Mouse (Mus musculus) neural tube, embryonic 11.5 days (tissue): Measurements from ENCODE around the gene Kremen1. TPM values are rescaled to one million over a fixed set of nuclear protein-coding genes. Genes with fewer than 3 reads are reported as not detected.

ENCODE experiments used
- ATAC-seq: fragments of 200-750 bp; cut with Nextera tagmentation; 2 replicates; pipeline ENCODE4 v1.8.0; 2017; ENCODE audit warnings: moderate number of reproducible peaks, mild to moderate bottlenecking, moderate TSS enrichment, moderate library complexity; ENCODE audit not compliant: insufficient read depth, low FRiP score, low TSS enrichment
- DNase-seq: peaks from one replicate; pipeline ENCODE4 v3.0.0-alpha.2; 2015; ENCODE audit warnings: low spot score
- H3K27ac ChIP-seq: fragments of 300-500 bp; sonication (generic); 2 replicates; pipeline ENCODE4 v1.5.1; 2014; ENCODE audit warnings: low read depth, mild to moderate bottlenecking, low read length
- H3K27me3 ChIP-seq: fragments of 300-500 bp; sonication (generic); 2 replicates; pipeline ENCODE4 v1.6.1; 2014; ENCODE audit warnings: mild to moderate bottlenecking, low read length, mixed read lengths; ENCODE audit not compliant: control insufficient read depth, insufficient read depth
- H3K36me3 ChIP-seq: fragments of 300-500 bp; sonication (generic); 2 replicates; pipeline ENCODE4 v1.6.1; 2014; ENCODE audit warnings: mild to moderate bottlenecking, low read length, moderate library complexity, mixed read lengths; ENCODE audit not compliant: control insufficient read depth, insufficient read depth
- H3K4me1 ChIP-seq: fragments of 300-500 bp; sonication (generic); 2 replicates; pipeline ENCODE4 v1.6.1; 2014; ENCODE audit warnings: low read length, mixed read lengths; ENCODE audit not compliant: control insufficient read depth, insufficient read depth
- H3K4me2 ChIP-seq: fragments of 300-500 bp; sonication (generic); 2 replicates; pipeline ENCODE4 v1.6.1; 2014; ENCODE audit warnings: low read depth, mild to moderate bottlenecking, moderate library complexity
- H3K4me3 ChIP-seq: fragments of 300-500 bp; sonication (generic); 2 replicates; pipeline ENCODE4 v1.5.1; 2014; ENCODE audit warnings: low read depth, low read length
- H3K9ac ChIP-seq: fragments of 300-500 bp; sonication (generic); 2 replicates; pipeline ENCODE4 v1.6.1; 2014; ENCODE audit warnings: mild to moderate bottlenecking, low read length
- H3K9me3 ChIP-seq: fragments of 300-500 bp; sonication (generic); 2 replicates; pipeline ENCODE4 v1.6.1; 2016; ENCODE audit warnings: low read length; ENCODE audit not compliant: control insufficient read depth
- WGBS: fragments of 180-500 bp; shearing (Covaris S2); extraction: QIAGEN DNeasy Blood & Tissue Kit; methylation state at CpG from one replicate; pipeline ENCODE4 v1.1.7; 2014; 5-methylcytosine and 5-hydroxymethylcytosine counted together
- polyA plus RNA-seq: library from polyadenylated mRNA; unstranded; fragments of >200 nt; fragmentation: Nextera tagmentation; extraction: Ambion mirVana; gene quantifications from 2 replicates; pipeline ENCODE4 v1.2.1, GENCODE M21; 2014

Gene Kremen1
- polyA plus RNA-seq, 1 experiment from 2014 or later = 9.6 TPM

- Histone ChIP-seq H3K4me3 (no peak overlapping the region), H3K27me3 (no peaks in the 10 kb centered on the region), H3K27ac (no peak overlapping the region), H3K4me2 (no peak overlapping the region), H3K4me1 (peaks cover 9% of the 10 kb centered on the region), H3K36me3 (no peaks in the 10 kb centered on the region; the same call in 1 of the 2 replicates), H3K9me3 (no peaks in the 10 kb centered on the region), H3K9ac (no peak overlapping the region)
- WGBS = 77% methylated on average over 24 of the region's 24 CpGs
- DNase-seq (no peak), ATAC-seq (no peak)
These were observed 17.3 kb downstream of the Kremen1 start for GRCm38 (mm10) chr11:5243812-5244748.

- WGBS = 96% methylated on average over 7 of the region's 7 CpGs
- peaks cover 6% of the 10 kb centered on the region for H3K4me1 ChIP-seq
- H3K4me3 ChIP-seq = no peak overlapping the region
- no peak overlapping the region for H3K9ac ChIP-seq
- no peak overlapping the region for H3K4me2 ChIP-seq
- ATAC-seq (no peak), DNase-seq (no peak)
- no peaks in the 10 kb centered on the region; the same call in 1 of the 2 replicates for H3K36me3 ChIP-seq
- H3K27ac ChIP-seq = no peak overlapping the region
- H3K9me3 ChIP-seq = no peaks in the 10 kb centered on the region
- no peaks in the 10 kb centered on the region for H3K27me3 ChIP-seq
These were observed 18.1 kb downstream of the Kremen1 start for GRCm38 (mm10) chr11:5243208-5243607.

DNA sequence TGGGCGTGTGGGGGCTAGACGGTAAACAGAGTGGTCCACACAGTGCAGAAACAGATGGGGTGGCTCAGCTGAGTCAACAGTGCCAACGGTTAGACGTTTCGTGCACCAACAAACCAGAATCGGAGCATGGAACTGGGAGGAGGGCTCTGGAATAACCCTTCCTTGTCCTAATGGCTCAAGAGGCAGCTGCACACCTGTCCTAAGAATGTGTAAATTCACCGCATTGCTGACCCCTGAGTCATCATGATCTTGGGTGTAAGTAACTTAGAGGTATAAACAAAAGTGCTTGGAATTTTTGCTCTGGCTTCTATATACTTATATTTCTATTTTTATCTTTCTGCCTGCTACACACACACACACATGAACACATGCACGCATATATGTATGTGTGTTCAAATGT is 19.2 kb downstream of the Kremen1 start:
- H3K4me3 ChIP-seq = no peak overlapping the region
- H3K27ac ChIP-seq = no peak overlapping the region
- 73% methylated on average over 8 of the region's 8 CpGs for WGBS
- H3K36me3 ChIP-seq = no peaks in the 10 kb centered on the region; the same call in 1 of the 2 replicates
- ATAC-seq = no peak
- H3K27me3 ChIP-seq = no peaks in the 10 kb centered on the region
- no peak overlapping the region for H3K9ac ChIP-seq
- no peak for DNase-seq
- H3K9me3 ChIP-seq = no peaks in the 10 kb centered on the region
- H3K4me1 ChIP-seq = peaks cover 6% of the 10 kb centered on the region
- no peak overlapping the region for H3K4me2 ChIP-seq

GRCm38 (mm10) chr11:5239706-5240690 is 21.4 kb downstream of the Kremen1 start:
- Histone ChIP-seq H3K36me3 (no peaks in the 10 kb centered on the region; the same call in none of the 2 replicates), H3K4me1 (peaks cover 6% of the 10 kb centered on the region), H3K4me3 (no peak overlapping the region), H3K9ac (peak overlapping the region; percentile 5; the same call in 1 of the 2 replicates), H3K27ac (peak overlapping the region; percentile 36; the same call in 1 of the 2 replicates), H3K4me2 (no peak overlapping the region), H3K27me3 (no peaks in the 10 kb centered on the region), H3K9me3 (no peaks in the 10 kb centered on the region)
- peak; percentile 38 for DNase-seq
- no peak for ATAC-seq
- WGBS = 19% methylated on average over 10 of the region's 10 CpGs

DNA sequence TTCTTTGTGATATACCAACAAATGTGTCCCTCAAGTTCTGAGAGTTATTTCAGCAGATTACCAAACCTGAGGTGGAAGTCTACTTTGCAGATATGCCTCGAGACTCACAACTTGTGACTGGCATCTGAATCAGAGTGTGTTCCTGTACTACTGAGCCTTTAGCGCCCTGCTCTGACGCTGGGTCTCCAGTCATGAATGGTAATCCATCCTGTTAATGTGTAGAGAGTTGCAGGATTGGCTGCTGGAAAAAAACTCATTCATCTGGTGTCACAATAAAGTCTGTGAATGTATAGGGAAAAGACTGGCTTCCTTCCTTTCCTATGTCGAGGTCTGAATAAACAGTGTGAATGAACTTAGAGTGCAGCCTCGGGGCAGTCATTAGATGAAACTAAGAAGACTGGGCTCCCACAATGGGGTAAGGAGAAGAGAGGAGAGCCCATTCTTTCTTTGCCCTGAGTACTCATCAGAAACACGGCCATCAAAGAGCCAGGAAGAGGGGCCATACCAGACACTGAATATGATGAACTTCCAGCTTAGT is 41.4 kb downstream of the Kremen1 start:
- Histone ChIP-seq H3K4me1 (no peaks in the 10 kb centered on the region), H3K36me3 (no peaks in the 10 kb centered on the region), H3K9ac (no peak overlapping the region), H3K4me3 (no peak overlapping the region), H3K4me2 (no peak overlapping the region), H3K9me3 (no peaks in the 10 kb centered on the region), H3K27me3 (no peaks in the 10 kb centered on the region), H3K27ac (0 out of 2 replicates have a peak overlapping the region, but pooled peaks have one; percentile 54)
- 42% methylated on average over 6 of the region's 6 CpGs for WGBS
- no peak for ATAC-seq
- DNase-seq = no peak

- H3K9ac ChIP-seq = no peak overlapping the region
- 91% methylated on average over 4 of the region's 4 CpGs for WGBS
These were observed 42.0 kb downstream of the Kremen1 start for GRCm38 (mm10) chr11:5219371-5219770.

DNA sequence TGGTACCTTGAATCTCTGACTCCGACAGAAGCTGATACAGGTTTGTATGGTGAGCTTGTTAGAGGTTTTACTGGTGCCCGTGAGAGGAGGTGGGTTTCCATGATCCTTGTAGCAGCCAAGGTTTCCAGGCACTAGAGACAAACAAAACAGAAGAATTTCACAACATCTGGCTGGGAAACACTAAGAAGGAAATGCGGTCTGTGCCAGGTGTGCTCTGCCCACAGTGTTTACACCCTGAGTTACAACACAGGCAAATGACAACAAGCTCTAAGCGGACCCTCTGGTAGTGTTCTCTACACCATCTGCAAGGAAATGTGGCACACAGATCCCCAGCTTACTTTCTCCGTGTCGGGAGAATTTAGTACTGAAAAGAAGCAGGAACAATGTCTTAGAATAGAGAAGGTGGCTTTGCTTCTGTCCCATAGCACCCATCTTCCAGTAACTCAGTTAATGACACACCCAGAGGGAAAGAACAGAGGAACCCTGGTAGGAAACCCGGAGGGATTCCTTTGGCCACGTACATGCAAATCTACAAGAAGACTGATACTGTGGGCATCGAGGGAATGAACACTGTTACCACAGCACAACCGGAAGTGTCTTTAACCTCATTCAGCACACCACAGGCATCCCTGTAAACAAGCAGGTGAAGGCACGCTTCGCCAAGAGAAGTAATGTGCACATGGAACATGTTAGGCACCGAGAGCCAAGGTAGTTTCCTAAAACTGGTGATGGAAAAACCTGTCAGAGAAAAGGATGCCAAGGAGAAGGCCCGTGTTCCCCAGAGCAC is 45.8 kb downstream of the Kremen1 start:
- WGBS = 89% methylated on average over 14 of the region's 14 CpGs
- Histone ChIP-seq H3K4me1 (no peaks in the 10 kb centered on the region), H3K9me3 (no peaks in the 10 kb centered on the region), H3K27me3 (no peaks in the 10 kb centered on the region), H3K4me3 (no peak overlapping the region), H3K4me2 (no peak overlapping the region), H3K36me3 (no peaks in the 10 kb centered on the region), H3K27ac (no peak overlapping the region), H3K9ac (no peak overlapping the region)
- ATAC-seq (no peak), DNase-seq (no peak)

More at GRCm38 (mm10) chr11:5219371-5219770, 42.0 kb downstream of the Kremen1 start:
- DNase-seq (no peak), ATAC-seq (no peak)
- Histone ChIP-seq H3K36me3 (no peaks in the 10 kb centered on the region), H3K4me3 (no peak overlapping the region), H3K27ac (no peak overlapping the region), H3K4me2 (no peak overlapping the region), H3K4me1 (no peaks in the 10 kb centered on the region), H3K27me3 (no peaks in the 10 kb centered on the region), H3K9me3 (no peaks in the 10 kb centered on the region)
